Mouse (Mus musculus) neural tube, embryonic 12.5 days (tissue): ENCODE measurements around the gene Slc27a4. TPM values are rescaled to one million over a fixed set of nuclear protein-coding genes. Genes with fewer than 3 reads are reported as not detected.
"Not testable (repeated sequence)": the region's sequence is repeated elsewhere in the genome, so short reads cannot be mapped to it uniquely, and the experiment has no call there.

Experiments
- ATAC-seq: fragments of 200-750 bp; cut with Nextera tagmentation; 2 replicates; pipeline ENCODE4 v1.8.0; 2017; ENCODE audit warnings: low read depth, mild to moderate bottlenecking, moderate TSS enrichment, moderate library complexity; ENCODE audit not compliant: low FRiP score
- H3K27ac ChIP-seq: fragments of 300-500 bp; sonication (generic); 2 replicates; pipeline ENCODE4 v1.5.1; 2016
- H3K27me3 ChIP-seq: fragments of 300-500 bp; sonication (generic); replicated peaks from 2 replicates; pipeline ENCODE4 v1.6.1; 2016; ENCODE audit warnings: mild to moderate bottlenecking
- H3K36me3 ChIP-seq: fragments of 300-500 bp; sonication (generic); 2 replicates; pipeline ENCODE4 v1.6.1; 2016; ENCODE audit warnings: mild to moderate bottlenecking
- H3K4me1 ChIP-seq: fragments of 300-500 bp; sonication (generic); 2 replicates; pipeline ENCODE4 v1.6.1; 2016
- H3K4me2 ChIP-seq: fragments of 300-500 bp; sonication (generic); replicated peaks from 2 replicates; pipeline ENCODE4 v1.6.1; 2016; ENCODE audit warnings: mild to moderate bottlenecking
- H3K4me3 ChIP-seq: fragments of 300-500 bp; sonication (generic); 2 replicates; pipeline ENCODE4 v1.5.1; 2016
- H3K9ac ChIP-seq: fragments of 300-500 bp; sonication (generic); 2 replicates; pipeline ENCODE4 v1.6.1; 2016; ENCODE audit warnings: mild to moderate bottlenecking
- H3K9me3 ChIP-seq: fragments of 300-500 bp; sonication (generic); 2 replicates; pipeline ENCODE4 v1.6.1; 2016; ENCODE audit warnings: mild to moderate bottlenecking
- WGBS: fragments of 180-500 bp; shearing (Covaris S2); methylation state at CpG from one replicate; pipeline ENCODE4 v1.1.7; 2016; 5-methylcytosine and 5-hydroxymethylcytosine counted together
- polyA plus RNA-seq: library from polyadenylated mRNA; unstranded; fragments of >200 nt; fragmentation: Nextera tagmentation; extraction: Ambion mirVana; gene quantifications from 2 replicates; pipeline ENCODE4 v1.2.1, GENCODE M21; 2016

Gene Slc27a4
- 32.7 and 34.7 TPM in 2 replicates for polyA plus RNA-seq

DNA sequence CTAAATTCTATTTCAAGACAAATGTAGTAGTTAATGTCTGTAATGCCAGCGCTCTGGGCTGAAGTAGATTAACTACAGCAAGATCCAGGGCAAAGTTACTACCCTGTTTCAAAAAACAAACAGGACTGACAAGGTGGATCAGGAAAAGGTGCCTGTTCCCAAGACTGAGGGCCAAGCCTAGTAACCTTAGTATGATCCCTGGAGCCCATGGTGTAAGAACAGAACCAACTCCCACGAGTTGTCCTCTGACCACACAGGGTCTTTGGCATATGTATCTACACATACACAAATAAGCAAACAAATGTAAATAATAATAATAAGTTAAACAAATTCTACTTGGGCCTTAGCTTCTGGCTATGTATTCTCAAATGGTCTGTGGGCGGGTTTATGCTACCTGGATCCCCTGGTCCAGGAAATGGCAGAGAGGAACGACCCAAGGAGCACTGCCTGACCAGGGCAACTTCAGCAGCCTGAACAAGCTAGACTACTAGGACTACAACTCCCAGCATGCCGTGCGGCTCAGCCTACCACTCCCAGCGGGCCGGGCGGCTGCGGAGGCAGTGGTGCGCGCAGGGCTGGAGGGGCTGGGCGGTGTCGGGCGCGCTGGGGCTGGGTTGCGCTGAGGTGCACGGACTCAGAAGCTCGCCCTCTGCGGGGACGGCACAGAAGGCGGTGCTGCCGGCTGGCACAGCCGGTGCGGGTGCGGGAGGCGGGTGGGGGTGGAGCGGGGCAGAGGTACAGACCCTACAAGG, at the start of gene Slc27a4:
Gene Slc27a4 (plus strand): TSS at position 560 of the 752 bp plus-strand sequence.
- Histone ChIP-seq H3K4me3 (peak within 1 kb of the TSS; percentile 81), H3K27ac (peak within 1 kb of the TSS; percentile 81), H3K27me3 (no peaks in the 10 kb centered on the region), H3K9me3 (no peaks in the 10 kb centered on the region), H3K4me1 (peaks cover 12% of the 10 kb centered on the region), H3K36me3 (peaks cover 33% of the 10 kb centered on the region), H3K4me2 (peak within 1 kb of the TSS; percentile 82), H3K9ac (peak within 1 kb of the TSS; percentile 88)
- ATAC-seq = peak; percentile 98
- 6% methylated on average over 28 of the region's 28 CpGs for WGBS

GRCm38 (mm10) chr2:29755693-29756092, 46.7 kb upstream of the Slc27a4 start:
- peaks cover 12% of the 10 kb centered on the region; the same call in 1 of the 2 replicates for H3K4me1 ChIP-seq
- no peak overlapping the region for H3K4me2 ChIP-seq
- no peak overlapping the region for H3K27ac ChIP-seq
- H3K9me3 ChIP-seq = no peaks in the 10 kb centered on the region
- ATAC-seq = no peak
- H3K9ac ChIP-seq = no peak overlapping the region
- H3K27me3 ChIP-seq = peaks cover 26% of the 10 kb centered on the region
- H3K4me3 ChIP-seq = no peak overlapping the region
- no peaks in the 10 kb centered on the region for H3K36me3 ChIP-seq

- Histone ChIP-seq H3K4me2 (no peak overlapping the region), H3K27ac (no peak overlapping the region), H3K36me3 (no peaks in the 10 kb centered on the region), H3K9ac (no peak overlapping the region), H3K9me3 (no peaks in the 10 kb centered on the region), H3K4me1 (no peaks in the 10 kb centered on the region), H3K4me3 (no peak overlapping the region), H3K27me3 (no peaks in the 10 kb centered on the region)
- 3% methylated on average over 1 of the region's 1 CpGs for WGBS
- ATAC-seq = peak; percentile 61; the same call in 1 of the 2 replicates
Observed at GRCm38 (mm10) chr2:29764831-29765230, 37.6 kb upstream of the Slc27a4 start.

DNA sequence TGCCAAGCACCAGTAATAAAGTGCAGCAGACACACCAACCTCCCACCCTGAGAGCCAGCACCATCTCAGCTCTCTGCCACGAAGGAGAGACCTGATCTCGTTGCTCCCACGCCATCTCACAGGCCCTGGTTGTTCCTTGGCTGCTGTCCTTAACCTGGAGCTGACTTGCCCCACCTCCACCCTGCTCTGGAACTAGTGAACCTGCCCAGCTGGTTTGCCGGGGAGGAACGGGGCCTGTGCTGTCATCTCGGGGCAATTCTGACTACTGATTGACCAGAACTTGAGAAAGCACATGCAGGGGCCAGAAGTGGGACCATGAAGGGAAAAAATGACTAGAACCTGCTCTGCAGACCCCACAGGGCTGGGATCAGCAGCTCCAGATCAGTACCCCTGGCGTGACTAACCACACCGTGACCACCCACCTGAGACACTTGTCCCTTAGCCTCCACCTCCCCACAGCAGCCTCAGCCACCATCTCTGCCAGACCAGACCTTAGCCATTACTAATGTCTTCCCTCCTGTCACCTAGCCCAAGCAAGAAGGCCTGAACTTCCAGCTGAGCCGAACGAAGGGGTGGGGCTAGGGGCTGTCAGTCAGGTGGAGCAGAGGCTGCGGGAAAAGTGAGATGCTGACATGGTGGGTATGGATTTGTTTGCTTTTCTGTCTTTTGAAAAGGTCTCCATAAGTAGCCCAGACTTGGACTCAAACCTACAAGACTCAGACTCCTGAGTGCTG, 34.3 kb upstream of the Slc27a4 start:
- no peaks in the 10 kb centered on the region for H3K27me3 ChIP-seq
- no peak overlapping the region for H3K9ac ChIP-seq
- H3K36me3 ChIP-seq = peaks cover 4% of the 10 kb centered on the region
- 71% methylated on average over 11 of the region's 11 CpGs for WGBS
- no peak for ATAC-seq
- no peaks in the 10 kb centered on the region for H3K4me1 ChIP-seq
- no peak overlapping the region for H3K27ac ChIP-seq
- H3K9me3 ChIP-seq = no peaks in the 10 kb centered on the region
- no peak overlapping the region for H3K4me3 ChIP-seq
- no peak overlapping the region for H3K4me2 ChIP-seq

GRCm38 (mm10) chr2:29768901-29769300, 33.5 kb upstream of the Slc27a4 start:
- WGBS = 72% methylated on average over 9 of the region's 9 CpGs
- no peak overlapping the region for H3K9ac ChIP-seq
- ATAC-seq = no peak

GRCm38 (mm10) chr2:29770162-29770561, 32.3 kb upstream of the Slc27a4 start:
- no peak for ATAC-seq
- no peak overlapping the region for H3K4me3 ChIP-seq
- H3K27ac ChIP-seq = no peak overlapping the region
- no peaks in the 10 kb centered on the region for H3K27me3 ChIP-seq
- H3K36me3 ChIP-seq = peaks cover 12% of the 10 kb centered on the region
- no peak overlapping the region for H3K9ac ChIP-seq
- H3K4me2 ChIP-seq = no peak overlapping the region
- H3K9me3 ChIP-seq = no peaks in the 10 kb centered on the region
- H3K4me1 ChIP-seq = no peaks in the 10 kb centered on the region

More at GRCm38 (mm10) chr2:29768901-29769300, 33.5 kb upstream of the Slc27a4 start:
- Histone ChIP-seq H3K9me3 (no peaks in the 10 kb centered on the region), H3K27ac (no peak overlapping the region), H3K36me3 (peaks cover 9% of the 10 kb centered on the region), H3K4me2 (no peak overlapping the region), H3K4me3 (no peak overlapping the region), H3K4me1 (no peaks in the 10 kb centered on the region), H3K27me3 (no peaks in the 10 kb centered on the region)

GRCm38 (mm10) chr2:29771611-29772461, 30.6 kb upstream of the Slc27a4 start:
- 88% methylated on average over 8 of the region's 8 CpGs for WGBS

GRCm38 (mm10) chr2:29773323-29773722, 29.1 kb upstream of the Slc27a4 start:
- peaks cover 39% of the 10 kb centered on the region for H3K36me3 ChIP-seq

More at GRCm38 (mm10) chr2:29771611-29772461, 30.6 kb upstream of the Slc27a4 start:
- H3K27ac ChIP-seq = no peak overlapping the region
- no peak overlapping the region for H3K4me3 ChIP-seq
- H3K4me2 ChIP-seq = no peak overlapping the region
- H3K9me3 ChIP-seq = no peaks in the 10 kb centered on the region
- no peaks in the 10 kb centered on the region for H3K4me1 ChIP-seq
- ATAC-seq = no peak
- peaks cover 24% of the 10 kb centered on the region for H3K36me3 ChIP-seq
- H3K27me3 ChIP-seq = no peaks in the 10 kb centered on the region
- H3K9ac ChIP-seq = no peak overlapping the region

GRCm38 (mm10) chr2:29781256-29781655, 21.2 kb upstream of the Slc27a4 start:
- not testable (repeated sequence) for H3K27me3 ChIP-seq, H3K4me1 ChIP-seq, H3K9ac ChIP-seq, ATAC-seq, H3K27ac ChIP-seq, H3K9me3 ChIP-seq, H3K4me2 ChIP-seq, H3K4me3 ChIP-seq
- WGBS = 96% methylated on average over 2 of the region's 2 CpGs
- peaks cover 93% of the 10 kb centered on the region for H3K36me3 ChIP-seq

More at GRCm38 (mm10) chr2:29773323-29773722, 29.1 kb upstream of the Slc27a4 start:
- no peak overlapping the region for H3K4me2 ChIP-seq
- no peak overlapping the region for H3K4me3 ChIP-seq
- H3K27me3 ChIP-seq = no peaks in the 10 kb centered on the region
- WGBS = 97% methylated on average over 4 of the region's 4 CpGs
- no peak overlapping the region for H3K9ac ChIP-seq
- no peak for ATAC-seq
- no peaks in the 10 kb centered on the region for H3K9me3 ChIP-seq
- H3K27ac ChIP-seq = no peak overlapping the region
- no peaks in the 10 kb centered on the region for H3K4me1 ChIP-seq

DNA sequence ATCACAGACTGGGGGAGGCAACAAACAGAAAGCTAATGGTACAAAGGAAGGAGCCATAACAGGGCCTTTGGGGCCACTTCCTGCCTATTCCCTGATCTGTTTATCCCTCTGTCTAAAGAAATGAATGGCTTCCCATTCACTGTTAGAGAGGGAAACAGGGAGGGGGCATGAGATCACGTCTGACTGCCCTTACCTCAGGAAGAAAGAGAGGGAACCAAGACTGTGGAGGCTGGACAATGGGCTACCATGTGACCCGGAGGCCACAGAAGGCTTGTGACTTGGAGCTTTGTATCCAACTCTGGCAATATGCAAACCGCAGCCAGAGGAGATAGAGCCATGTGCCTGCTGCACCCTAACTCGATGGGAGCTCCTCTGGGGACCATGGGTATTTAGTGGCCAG, 18.1 kb upstream of the Slc27a4 start:
- H3K27ac ChIP-seq = no peak overlapping the region
- peaks cover 66% of the 10 kb centered on the region for H3K36me3 ChIP-seq
- peaks cover 15% of the 10 kb centered on the region for H3K4me1 ChIP-seq
- no peaks in the 10 kb centered on the region for H3K27me3 ChIP-seq
- no peak overlapping the region for H3K4me2 ChIP-seq
- ATAC-seq = no peak
- no peaks in the 10 kb centered on the region for H3K9me3 ChIP-seq
- no peak overlapping the region for H3K4me3 ChIP-seq
- 59% methylated on average over 4 of the region's 4 CpGs for WGBS
- no peak overlapping the region for H3K9ac ChIP-seq

GRCm38 (mm10) chr2:29787104-29787917, 15.1 kb upstream of the Slc27a4 start, which contains the start of gene Coq4:
Gene Coq4, plus strand, starts transcription at chr2:29787493.
- Histone ChIP-seq H3K27ac (no peak within 1 kb of the TSS), H3K36me3 (peaks cover 59% of the 10 kb centered on the region), H3K4me3 (peak within 1 kb of the TSS; percentile 60), H3K9ac (peak within 1 kb of the TSS; percentile 71), H3K4me1 (peaks cover 15% of the 10 kb centered on the region), H3K9me3 (no peaks in the 10 kb centered on the region), H3K4me2 (peak within 1 kb of the TSS; percentile 78), H3K27me3 (no peaks in the 10 kb centered on the region)
- 1% methylated on average over 31 of the region's 31 CpGs for WGBS
- ATAC-seq = peak; percentile 90
